Mouse (Mus musculus) cerebellum, adult 2 months (tissue): ENCODE data around the gene Arpp19.

Source experiments
- CTCF ChIP-seq: fragments of 200-500 bp; IDR thresholded peaks from 2 replicates; pipeline ENCODE4 v1.5.1; 2011; ENCODE audit warnings: low read depth, mild to moderate bottlenecking, control low read depth, low read length, moderate library complexity, borderline replicate concordance; ENCODE audit not compliant: insufficient read depth
- POLR2A ChIP-seq: fragments of 200-500 bp; IDR thresholded peaks from 2 replicates; pipeline ENCODE4 v1.6.1; 2011; ENCODE audit warnings: low read length, control low read depth, borderline replicate concordance; ENCODE audit not compliant: insufficient read depth

DNA sequence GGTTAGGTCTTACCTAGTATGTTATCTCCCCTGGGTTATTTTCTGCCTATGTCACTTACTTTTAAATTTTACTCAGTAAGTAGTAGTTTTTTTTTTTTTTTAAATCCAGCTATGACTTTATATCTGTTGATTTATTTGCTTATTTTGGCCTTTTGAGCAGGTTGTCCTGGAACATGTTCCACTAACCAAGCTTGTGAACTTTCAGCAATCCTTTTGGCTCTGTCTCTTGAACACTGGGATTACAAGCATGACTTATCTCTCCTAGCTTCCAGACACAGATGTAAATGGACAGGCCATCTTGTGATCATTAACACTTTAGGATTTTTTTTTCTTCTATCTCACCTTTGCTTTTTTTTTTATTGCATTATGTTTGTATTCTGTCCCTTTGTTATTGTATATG, 9.7 kb downstream of the Arpp19 start:
- TF ChIP-seq CTCF (no peak), POLR2A (no peak)
